Mouse (Mus musculus) inflammation-experienced regulatory T-cells, adult 6 months (primary cell): ENCODE measurements around the gene Pcgf2. TPM values are rescaled to one million over a fixed set of nuclear protein-coding genes. Genes with fewer than 3 reads are reported as not detected.

ENCODE experiments used
- ATAC-seq: one replicate; pipeline ENCODE4 v1.8.0; 2017
- polyA plus RNA-seq, 3 experiments: library from polyadenylated mRNA; unstranded; fragments of 100-300 nt; shearing (Covaris generic); gene quantifications; one replicate each; pipeline ENCODE4 v1.2.1; 2017

Pcgf2 gene
- polyA plus RNA-seq, 3 experiments from 2014 or later = 4.6 to 6.9 (median 5.4) TPM

- no peak for ATAC-seq
Measured at GRCm38 (mm10) chr11:97644834-97645233, 55.5 kb downstream of the Pcgf2 start.

- no peak for ATAC-seq
Measured at GRCm38 (mm10) chr11:97643380-97644055, 56.8 kb downstream of the Pcgf2 start.

GRCm38 (mm10) chr11:97642746-97643145, 57.6 kb downstream of the Pcgf2 start:
- ATAC-seq = no peak

GRCm38 (mm10) chr11:97641668-97642067, 58.6 kb downstream of the Pcgf2 start:
- ATAC-seq = no peak

Other genes starting within 250 kb of the Pcgf2 start
- gene 4933428G20Rik, start 200.2 kb downstream of the Pcgf2 start, polyA plus RNA-seq = not detected
- not detected for gene Srcin1, start 124.3 kb downstream of the Pcgf2 start, polyA plus RNA-seq
- under 1 TPM; 0.24 to 0.48 (median 0.45) TPM for gene Epop, start 70.8 kb downstream of the Pcgf2 start, polyA plus RNA-seq
- gene Mllt6, start 37.1 kb downstream of the Pcgf2 start, polyA plus RNA-seq = 10 to 100 TPM; 13.4 to 17.0 (median 14.6) TPM
- 100 to 1,000 TPM in 1 of 3 experiments, 10 to 100 TPM in 2; 69.0 to 129 (median 86.9) TPM for gene Cisd3, start 14.7 kb downstream of the Pcgf2 start, polyA plus RNA-seq
- gene Psmb3, start 2.9 kb upstream of the Pcgf2 start, polyA plus RNA-seq = 100 to 1,000 TPM; 461 to 576 (median 475) TPM
- 1 to 10 TPM; 2.4 to 2.9 (median 2.6) TPM for gene Pip4k2b, start 44.2 kb upstream of the Pcgf2 start, polyA plus RNA-seq
- gene Cwc25, start 66.1 kb upstream of the Pcgf2 start, polyA plus RNA-seq = 10 to 100 TPM; 23.0 to 28.1 (median 23.0) TPM
- gene 1700001P01Rik, start 75.4 kb upstream of the Pcgf2 start, polyA plus RNA-seq = under 1 TPM in 1 of 3 experiments, not detected in 2; 0.56 TPM
- 1,000 to 10,000 TPM in 2 of 3 experiments, 100 to 1,000 TPM in 1; 686 to 1,148 (median 1,072) TPM for gene Rpl23, start 81.9 kb upstream of the Pcgf2 start, polyA plus RNA-seq
- gene Lasp1, start 98.5 kb upstream of the Pcgf2 start, polyA plus RNA-seq = 10 to 100 TPM; 38.6 to 64.7 (median 40.7) TPM
- 1 to 10 TPM; 2.1 to 3.0 (median 2.3) TPM for gene B230217C12Rik, start 140.3 kb upstream of the Pcgf2 start, polyA plus RNA-seq
- gene Fbxo47, start 183.7 kb upstream of the Pcgf2 start, polyA plus RNA-seq = 1 to 10 TPM in 1 of 3 experiments, under 1 TPM in 1, not detected in 1; 0.54 to 1.0 TPM